Mouse (Mus musculus) forebrain, embryonic 15.5 days (tissue): ENCODE measurements around the gene Slc43a3. TPM values are rescaled to one million over a fixed set of nuclear protein-coding genes. Genes with fewer than 3 reads are reported as not detected.

ENCODE experiments used
- ATAC-seq: fragments of 200-750 bp; cut with Nextera tagmentation; replicated peaks from 2 replicates; pipeline ENCODE4 v1.8.0; 2017; ENCODE audit warnings: mild to moderate bottlenecking, moderate TSS enrichment, moderate library complexity
- H3K27ac ChIP-seq: fragments of 300-500 bp; sonication (generic); replicated peaks from 2 replicates; pipeline ENCODE4 v1.5.1; 2015; ENCODE audit warnings: mild to moderate bottlenecking, inconsistent platforms
- H3K27me3 ChIP-seq: fragments of 300-500 bp; sonication (generic); 2 replicates; pipeline ENCODE4 v1.6.1; 2015; ENCODE audit warnings: inconsistent platforms
- H3K36me3 ChIP-seq: fragments of 300-500 bp; sonication (generic); 2 replicates; pipeline ENCODE4 v1.6.1; 2015; ENCODE audit warnings: mild to moderate bottlenecking, inconsistent platforms
- H3K4me1 ChIP-seq: fragments of 300-500 bp; sonication (generic); 2 replicates; pipeline ENCODE4 v1.6.1; 2015; ENCODE audit warnings: inconsistent platforms
- H3K4me2 ChIP-seq: fragments of 300-500 bp; sonication (generic); replicated peaks from 2 replicates; pipeline ENCODE4 v1.6.1; 2015; ENCODE audit warnings: mild to moderate bottlenecking, inconsistent platforms
- H3K4me3 ChIP-seq: fragments of 300-500 bp; sonication (generic); 2 replicates; pipeline ENCODE4 v1.5.1; 2015; ENCODE audit warnings: mild to moderate bottlenecking, inconsistent platforms
- H3K9ac ChIP-seq: fragments of 300-500 bp; sonication (generic); replicated peaks from 2 replicates; pipeline ENCODE4 v1.6.1; 2015; ENCODE audit warnings: mild to moderate bottlenecking, inconsistent platforms
- H3K9me3 ChIP-seq: fragments of 300-500 bp; sonication (generic); 2 replicates; pipeline ENCODE4 v1.6.1; 2016; ENCODE audit warnings: inconsistent platforms
- WGBS: fragments of 180-500 bp; shearing (Covaris S2); methylation state at CpG from one replicate; pipeline ENCODE4 v1.1.7; 2015; ENCODE audit warnings: mixed read lengths; 5-methylcytosine and 5-hydroxymethylcytosine counted together
- polyA plus RNA-seq: library from polyadenylated mRNA; unstranded; fragments of >200 nt; fragmentation: Nextera tagmentation; extraction: Ambion mirVana; gene quantifications from 2 replicates; pipeline ENCODE4 v1.2.1, GENCODE M21; 2015

The Slc43a3 gene
- polyA plus RNA-seq, 1 experiment from 2014 or later: 3.8 TPM

GRCm38 (mm10) chr2:84939711-84940110 lies 3.3 kb downstream of the Slc43a3 start:
- WGBS: 92% methylated on average over 6 of the region's 6 CpGs
- Histone ChIP-seq H3K9ac (no peak overlapping the region), H3K27me3 (no peaks in the 10 kb centered on the region), H3K36me3 (no peaks in the 10 kb centered on the region), H3K9me3 (no peaks in the 10 kb centered on the region), H3K27ac (no peak overlapping the region), H3K4me1 (peaks cover 4% of the 10 kb centered on the region), H3K4me3 (no peak overlapping the region), H3K4me2 (no peak overlapping the region)
- ATAC-seq: no peak

- 80% methylated on average over 2 of the region's 2 CpGs for WGBS
- H3K4me3 ChIP-seq: no peak overlapping the region
- no peak for ATAC-seq
- no peak overlapping the region for H3K4me2 ChIP-seq
- H3K4me1 ChIP-seq: no peaks in the 10 kb centered on the region
- H3K36me3 ChIP-seq: no peaks in the 10 kb centered on the region
- H3K9me3 ChIP-seq: no peaks in the 10 kb centered on the region
- no peaks in the 10 kb centered on the region for H3K27me3 ChIP-seq
- H3K27ac ChIP-seq: no peak overlapping the region
- no peak overlapping the region for H3K9ac ChIP-seq
Observed at GRCm38 (mm10) chr2:84941332-84941731, 5.0 kb downstream of the Slc43a3 start.

- Histone ChIP-seq H3K27ac (no peak overlapping the region), H3K4me2 (no peak overlapping the region), H3K27me3 (no peaks in the 10 kb centered on the region), H3K4me3 (no peak overlapping the region), H3K4me1 (no peaks in the 10 kb centered on the region), H3K9ac (no peak overlapping the region), H3K9me3 (no peaks in the 10 kb centered on the region), H3K36me3 (no peaks in the 10 kb centered on the region)
- WGBS: 89% methylated on average over 4 of the region's 4 CpGs
- ATAC-seq: no peak
Observed at GRCm38 (mm10) chr2:84941795-84942194, 5.4 kb downstream of the Slc43a3 start.

- Histone ChIP-seq H3K9ac (no peak overlapping the region), H3K4me1 (peaks cover 4% of the 10 kb centered on the region; the same call in 1 of the 2 replicates), H3K27me3 (no peaks in the 10 kb centered on the region), H3K27ac (peak overlapping the region; percentile 13), H3K4me2 (no peak overlapping the region), H3K4me3 (no peak overlapping the region), H3K36me3 (no peaks in the 10 kb centered on the region), H3K9me3 (no peaks in the 10 kb centered on the region)
- WGBS: 75% methylated on average over 3 of the region's 3 CpGs
- ATAC-seq: peak; percentile 41
Observed at GRCm38 (mm10) chr2:84947154-84947771, 10.9 kb downstream of the Slc43a3 start.

- Histone ChIP-seq H3K27ac (peak overlapping the region; percentile 34; the same call in 1 of the 2 replicates), H3K4me1 (peaks cover 4% of the 10 kb centered on the region; the same call in 1 of the 2 replicates), H3K4me3 (no peak overlapping the region), H3K9ac (no peak overlapping the region), H3K9me3 (no peaks in the 10 kb centered on the region), H3K27me3 (no peaks in the 10 kb centered on the region), H3K4me2 (no peak overlapping the region), H3K36me3 (no peaks in the 10 kb centered on the region)
- ATAC-seq: no peak
- WGBS: 92% methylated on average over 7 of the region's 7 CpGs
Observed at GRCm38 (mm10) chr2:84948252-84948651, 11.9 kb downstream of the Slc43a3 start.

GRCm38 (mm10) chr2:84948721-84949120 lies 12.3 kb downstream of the Slc43a3 start:
- Histone ChIP-seq H3K9ac (no peak overlapping the region), H3K27me3 (no peaks in the 10 kb centered on the region), H3K4me2 (no peak overlapping the region), H3K4me1 (peaks cover 4% of the 10 kb centered on the region; the same call in 1 of the 2 replicates), H3K36me3 (no peaks in the 10 kb centered on the region), H3K9me3 (no peaks in the 10 kb centered on the region), H3K27ac (peak overlapping the region; percentile 34; the same call in 1 of the 2 replicates), H3K4me3 (no peak overlapping the region)
- no peak for ATAC-seq
- WGBS: 85% methylated on average over 2 of the region's 2 CpGs

- 94% methylated on average over 8 of the region's 8 CpGs for WGBS
- H3K4me2 ChIP-seq: no peak overlapping the region
- no peak for ATAC-seq
- H3K4me3 ChIP-seq: no peak overlapping the region
- no peak overlapping the region for H3K27ac ChIP-seq
- H3K9me3 ChIP-seq: no peaks in the 10 kb centered on the region
- H3K36me3 ChIP-seq: no peaks in the 10 kb centered on the region
- H3K9ac ChIP-seq: no peak overlapping the region
- peaks cover 4% of the 10 kb centered on the region; the same call in 1 of the 2 replicates for H3K4me1 ChIP-seq
- no peaks in the 10 kb centered on the region for H3K27me3 ChIP-seq
Observed at GRCm38 (mm10) chr2:84951027-84951426, 14.6 kb downstream of the Slc43a3 start.

GRCm38 (mm10) chr2:84952251-84952650 lies 15.9 kb downstream of the Slc43a3 start:
- Histone ChIP-seq H3K4me1 (peaks cover 4% of the 10 kb centered on the region; the same call in 1 of the 2 replicates), H3K27me3 (no peaks in the 10 kb centered on the region), H3K9ac (no peak overlapping the region), H3K4me3 (no peak overlapping the region), H3K36me3 (no peaks in the 10 kb centered on the region), H3K9me3 (no peaks in the 10 kb centered on the region), H3K27ac (no peak overlapping the region), H3K4me2 (no peak overlapping the region)
- 74% methylated on average over 1 of the region's 1 CpGs for WGBS
- ATAC-seq: no peak

GRCm38 (mm10) chr2:84952693-84953092 lies 16.3 kb downstream of the Slc43a3 start:
- 87% methylated on average over 4 of the region's 4 CpGs for WGBS
- no peaks in the 10 kb centered on the region for H3K36me3 ChIP-seq
- ATAC-seq: no peak

GRCm38 (mm10) chr2:84955435-84955834 lies 19.1 kb downstream of the Slc43a3 start:
- no peaks in the 10 kb centered on the region for H3K9me3 ChIP-seq
- H3K4me2 ChIP-seq: no peak overlapping the region
- H3K4me1 ChIP-seq: no peaks in the 10 kb centered on the region
- H3K27ac ChIP-seq: no peak overlapping the region
- ATAC-seq: no peak
- 88% methylated on average over 9 of the region's 9 CpGs for WGBS
- no peaks in the 10 kb centered on the region for H3K27me3 ChIP-seq
- H3K4me3 ChIP-seq: no peak overlapping the region
- no peaks in the 10 kb centered on the region for H3K36me3 ChIP-seq
- H3K9ac ChIP-seq: no peak overlapping the region

More at GRCm38 (mm10) chr2:84952693-84953092, 16.3 kb downstream of the Slc43a3 start:
- Histone ChIP-seq H3K27ac (no peak overlapping the region), H3K4me2 (no peak overlapping the region), H3K4me1 (peaks cover 4% of the 10 kb centered on the region; the same call in 1 of the 2 replicates), H3K9me3 (no peaks in the 10 kb centered on the region), H3K27me3 (no peaks in the 10 kb centered on the region), H3K4me3 (no peak overlapping the region), H3K9ac (no peak overlapping the region)

GRCm38 (mm10) chr2:84956274-84956673 lies 19.9 kb downstream of the Slc43a3 start:
- no peak for ATAC-seq
- H3K9ac ChIP-seq: no peak overlapping the region
- 65% methylated on average over 5 of the region's 5 CpGs for WGBS

GRCm38 (mm10) chr2:84958588-84959264 lies 22.3 kb downstream of the Slc43a3 start:
- no peaks in the 10 kb centered on the region for H3K4me1 ChIP-seq
- H3K27me3 ChIP-seq: no peaks in the 10 kb centered on the region
- ATAC-seq: no peak
- no peaks in the 10 kb centered on the region for H3K9me3 ChIP-seq
- no peak overlapping the region for H3K9ac ChIP-seq
- no peak overlapping the region for H3K4me3 ChIP-seq
- H3K27ac ChIP-seq: no peak overlapping the region
- H3K4me2 ChIP-seq: no peak overlapping the region
- WGBS: 95% methylated on average over 11 of the region's 11 CpGs
- no peaks in the 10 kb centered on the region for H3K36me3 ChIP-seq

More at GRCm38 (mm10) chr2:84956274-84956673, 19.9 kb downstream of the Slc43a3 start:
- no peak overlapping the region for H3K4me2 ChIP-seq
- no peaks in the 10 kb centered on the region for H3K4me1 ChIP-seq
- no peaks in the 10 kb centered on the region for H3K9me3 ChIP-seq
- no peak overlapping the region for H3K4me3 ChIP-seq
- no peaks in the 10 kb centered on the region for H3K36me3 ChIP-seq
- no peak overlapping the region for H3K27ac ChIP-seq
- no peaks in the 10 kb centered on the region for H3K27me3 ChIP-seq
